Mouse (Mus musculus) cerebellum, adult 2 months (tissue): ENCODE results near the gene Pde4dip. TPM values are rescaled to one million over a fixed set of nuclear protein-coding genes. Genes with fewer than 3 reads are reported as not detected.

Source experiments
- DNase-seq, 2 experiments: peaks; one replicate each; pipeline ENCODE4 v3.0.0; 2021
- H3K27ac ChIP-seq: fragments of 200-500 bp; 2 replicates; pipeline ENCODE4 v1.5.1; 2012; ENCODE audit warnings: low read length, control low read depth, inconsistent platforms; ENCODE audit not compliant: insufficient read depth
- H3K27me3 ChIP-seq: fragments of 200-500 bp; 2 replicates; pipeline ENCODE4 v1.6.1; 2012; ENCODE audit warnings: inconsistent platforms, mild to moderate bottlenecking, low read length, moderate library complexity; ENCODE audit not compliant: control insufficient read depth, insufficient read depth
- H3K4me1 ChIP-seq: fragments of 200-500 bp; 2 replicates; pipeline ENCODE4 v1.6.1; 2011; ENCODE audit warnings: low read length; ENCODE audit not compliant: control insufficient read depth, insufficient read depth
- H3K4me3 ChIP-seq: fragments of 200-500 bp; replicated peaks from 2 replicates; pipeline ENCODE3; 2011; ENCODE audit warnings: mild to moderate bottlenecking, low read depth, low read length, control low read depth; ENCODE audit not compliant: insufficient read depth
- CTCF ChIP-seq: fragments of 200-500 bp; IDR thresholded peaks from 2 replicates; pipeline ENCODE4 v1.5.1; 2011; ENCODE audit warnings: low read depth, mild to moderate bottlenecking, control low read depth, low read length, moderate library complexity, borderline replicate concordance; ENCODE audit not compliant: insufficient read depth
- POLR2A ChIP-seq: fragments of 200-500 bp; IDR thresholded peaks from 2 replicates; pipeline ENCODE4 v1.6.1; 2011; ENCODE audit warnings: low read length, control low read depth, borderline replicate concordance; ENCODE audit not compliant: insufficient read depth
- WGBS: fragments of 180-500 bp; shearing (Covaris S2); methylation state at CpG from one replicate; pipeline ENCODE4 v1.1.7; 2018; 5-methylcytosine and 5-hydroxymethylcytosine counted together
- polyA plus RNA-seq: library from polyadenylated mRNA; depleted of rRNA; stranded (reverse); fragments of >200 nt; gene quantifications from 2 replicates; pipeline ENCODE4 v1.2.3, GENCODE M21; 2012

Gene Pde4dip
- polyA plus RNA-seq, 1 experiment: 88.6 TPM

GRCm38 (mm10) chr3:97776195-97776594 lies 112.3 kb downstream of the Pde4dip start:
- 39% methylated on average over 4 of the region's 4 CpGs for WGBS
- Histone ChIP-seq H3K27me3 (no peaks in the 10 kb centered on the region), H3K4me1 (no peaks in the 10 kb centered on the region), H3K4me3 (no peak overlapping the region), H3K27ac (no peak overlapping the region)
- no peak for DNase-seq
- TF ChIP-seq CTCF (no peak), POLR2A (no peak)

GRCm38 (mm10) chr3:97775742-97776141 lies 112.8 kb downstream of the Pde4dip start:
- no peaks in the 10 kb centered on the region for H3K4me1 ChIP-seq
- H3K27me3 ChIP-seq: no peaks in the 10 kb centered on the region
- WGBS: 60% methylated on average over 2 of the region's 2 CpGs
- no peak overlapping the region for H3K27ac ChIP-seq
- no peak overlapping the region for H3K4me3 ChIP-seq
- TF ChIP-seq POLR2A: no peak
- no peak for TF ChIP-seq CTCF
- no peak for DNase-seq

GRCm38 (mm10) chr3:97774861-97775260 lies 113.6 kb downstream of the Pde4dip start:
- Histone ChIP-seq H3K27ac (no peak overlapping the region), H3K4me1 (no peaks in the 10 kb centered on the region), H3K4me3 (no peak overlapping the region), H3K27me3 (no peaks in the 10 kb centered on the region)
- 75% methylated on average over 1 of the region's 1 CpGs for WGBS
- no peak for TF ChIP-seq POLR2A
- no peak for TF ChIP-seq CTCF
- no peak for DNase-seq

GRCm38 (mm10) chr3:97767771-97768762 lies 120.4 kb downstream of the Pde4dip start:
- DNase-seq: peak; percentile 95 to 96
- TF ChIP-seq POLR2A: peak; percentile 60; the same call in 1 of the 2 replicates
- peak; percentile 60 for TF ChIP-seq CTCF
- no peaks in the 10 kb centered on the region for H3K27me3 ChIP-seq
- H3K4me3 ChIP-seq: peak overlapping the region; percentile 94
- H3K27ac ChIP-seq: peak overlapping the region; percentile 91
- 3% methylated on average over 47 of the region's 47 CpGs for WGBS
- peaks cover 3% of the 10 kb centered on the region; the same call in 1 of the 2 replicates for H3K4me1 ChIP-seq

- TF ChIP-seq POLR2A (no peak), CTCF (no peak)
- peak overlapping the region; percentile 89 for H3K27ac ChIP-seq
- DNase-seq: no peak
- peaks cover 3% of the 10 kb centered on the region; the same call in 1 of the 2 replicates for H3K4me1 ChIP-seq
- peak overlapping the region; percentile 94 for H3K4me3 ChIP-seq
- H3K27me3 ChIP-seq: no peaks in the 10 kb centered on the region
- WGBS: under 1% methylated on average over 40 of the region's 40 CpGs
These were observed 121.3 kb downstream of the Pde4dip start for GRCm38 (mm10) chr3:97767041-97767770.

GRCm38 (mm10) chr3:97766459-97766858 lies 122.0 kb downstream of the Pde4dip start:
- Histone ChIP-seq H3K4me1 (peaks cover 3% of the 10 kb centered on the region; the same call in 1 of the 2 replicates), H3K27me3 (no peaks in the 10 kb centered on the region), H3K4me3 (peak overlapping the region; percentile 94), H3K27ac (no peak overlapping the region)
- peak; percentile 18 to 25 for DNase-seq
- whole genome bisulfite sequencing: 18% methylated on average over 9 of the region's 9 CpGs
- TF ChIP-seq POLR2A: no peak
- TF ChIP-seq CTCF: no peak

- TF ChIP-seq POLR2A: no peak
- no peak for TF ChIP-seq CTCF
- H3K4me1 ChIP-seq: peaks cover 3% of the 10 kb centered on the region; the same call in 1 of the 2 replicates
- 63% methylated on average over 5 of the region's 5 CpGs for WGBS
- no peak for DNase-seq
- no peak overlapping the region for H3K4me3 ChIP-seq
- H3K27ac ChIP-seq: no peak overlapping the region
- H3K27me3 ChIP-seq: no peaks in the 10 kb centered on the region
These were observed 124.4 kb downstream of the Pde4dip start for GRCm38 (mm10) chr3:97764152-97764551.
